9 mouse cellular contexts compared by ENCODE assay signal in the genomic region with DNA sequence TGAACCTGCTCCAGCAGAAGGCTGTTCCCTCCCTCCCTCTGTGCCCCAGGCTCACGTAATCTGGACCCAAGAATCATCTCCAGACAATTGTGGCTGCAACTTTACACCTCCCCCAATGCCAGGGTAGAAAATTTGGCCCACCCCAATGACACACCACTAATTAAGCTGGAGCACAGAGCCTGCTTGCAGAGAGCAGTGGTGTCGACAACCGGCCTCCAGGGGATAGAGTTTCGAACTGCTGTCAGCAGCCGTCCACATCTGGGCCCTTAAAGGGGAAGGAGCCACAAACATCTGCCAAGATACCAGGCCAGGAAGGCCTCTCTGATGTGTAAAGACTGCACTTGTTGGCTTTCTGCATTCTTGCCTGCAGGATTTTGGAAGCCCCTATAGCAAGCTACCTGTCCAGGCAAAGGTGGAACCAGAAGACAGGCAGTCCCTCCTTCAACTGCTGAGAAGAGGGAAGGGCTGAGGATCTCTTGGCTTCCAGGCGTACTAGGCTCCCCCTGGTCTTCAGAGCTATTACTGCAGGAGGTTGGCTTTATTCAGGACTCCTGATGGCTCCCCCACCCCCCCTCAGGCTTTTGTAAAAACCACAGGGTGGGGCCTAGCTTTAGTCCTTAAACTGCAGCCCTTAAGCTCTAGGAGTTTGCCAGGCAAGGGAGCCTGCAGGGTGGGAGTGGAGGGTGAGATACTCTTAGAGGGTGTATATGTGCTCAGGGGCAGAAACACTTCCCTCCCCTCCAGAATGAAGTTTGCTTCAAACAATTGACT.
DNase-seq lines count a peak whose midpoint lies in the region; ATAC-seq and TF ChIP-seq lines count a peak whose summit lies in the region.
"Had no signal": no experiment of that assay in that cellular context is flagged by ENCODE, and none has a peak within 500 bp of the region (broad histone marks: within the 10 kb centered on the region; RNA-seq: fewer than 3 reads in every experiment).

No protein-coding gene starts in this region.

- H3K4me2 ChIP-seq in forebrain, embryonic 14.5 days (ENCODE audit: low read length): no peak overlapping the region
- no peak overlapping the region for H3K4me2 ChIP-seq in forebrain, embryonic 11.5 days (ENCODE audit: low read depth, low read length, severe bottlenecking)
- H3K4me2 ChIP-seq in limb, embryonic 12.5 days: no peak overlapping the region
- H3K4me2 ChIP-seq: heart, embryonic 15.5 days had no signal

- DNase-seq in forebrain, embryonic 14.5 days (ENCODE audit: low spot score): peak; percentile 11
- no peak for DNase-seq in forebrain, embryonic 11.5 days (ENCODE audit: low spot score)
- DNase-seq in lung, postnatal 10 days: peak; percentile 27
- no peak for DNase-seq in lung, adult 2 months
- DNase-seq in yolk sac, embryonic 10.5 days (ENCODE audit: low spot score): no peak
- no peak for DNase-seq in left cerebral cortex, adult 2 months (ENCODE audit: extremely low spot score in 1 of 2, low spot score in 2 of 2)
- no peak for DNase-seq in adrenal gland, adult (ENCODE audit: inconsistent age in 2 of 2, low spot score in 1 of 2)

- no peaks in the 10 kb centered on the region for H3K27me3 ChIP-seq in forebrain, embryonic 14.5 days (replicated peaks; ENCODE audit: control insufficient read depth, insufficient read depth, low read length)
- H3K27me3 ChIP-seq in forebrain, embryonic 11.5 days (ENCODE audit: control insufficient read depth, insufficient read depth, low read length): no peaks in the 10 kb centered on the region
- H3K27me3 ChIP-seq in limb, embryonic 12.5 days: no peaks in the 10 kb centered on the region
- H3K27me3 ChIP-seq: heart, embryonic 15.5 days had no signal

- H3K9me3 ChIP-seq in forebrain, embryonic 14.5 days (replicated peaks; ENCODE audit: control insufficient read depth, low read length): no peaks in the 10 kb centered on the region
- no peaks in the 10 kb centered on the region for H3K9me3 ChIP-seq in forebrain, embryonic 11.5 days (ENCODE audit: control insufficient read depth, low read length)
- H3K9me3 ChIP-seq in limb, embryonic 12.5 days: no peaks in the 10 kb centered on the region
- H3K9me3 ChIP-seq: heart, embryonic 15.5 days had no signal

- no peak for TF ChIP-seq CTCF in lung, adult 2 months (IDR thresholded peaks at IDR 0.05; ENCODE audit: insufficient read depth, low read length)
- no peak for TF ChIP-seq CTCF in left cerebral cortex, adult 2 months (IDR thresholded peaks at IDR 0.05)

- H3K4me3 ChIP-seq in forebrain, embryonic 14.5 days (ENCODE audit: low read depth, low read length): no peak overlapping the region
- no peak overlapping the region for H3K4me3 ChIP-seq in forebrain, embryonic 11.5 days (ENCODE audit: low read depth, low read length)
- H3K4me3 ChIP-seq in lung, adult 2 months (replicated peaks; ENCODE audit: extremely low read depth, low read depth, low read length): no peak overlapping the region
- no peak overlapping the region for H3K4me3 ChIP-seq in limb, embryonic 12.5 days (replicated peaks)
- no peak overlapping the region for H3K4me3 ChIP-seq in left cerebral cortex, adult 2 months
- H3K4me3 ChIP-seq: heart, embryonic 15.5 days had no signal

- H3K36me3 ChIP-seq in forebrain, embryonic 14.5 days (ENCODE audit: control insufficient read depth, insufficient read depth, low read length): no peaks in the 10 kb centered on the region
- H3K36me3 ChIP-seq in forebrain, embryonic 11.5 days (ENCODE audit: control insufficient read depth, insufficient read depth, low read length): no peaks in the 10 kb centered on the region
- H3K36me3 ChIP-seq in limb, embryonic 12.5 days: no peaks in the 10 kb centered on the region
- H3K36me3 ChIP-seq: heart, embryonic 15.5 days had no signal

- no peak overlapping the region for H3K27ac ChIP-seq in forebrain, embryonic 14.5 days (ENCODE audit: low read depth, low read length)
- no peak overlapping the region for H3K27ac ChIP-seq in forebrain, embryonic 11.5 days (ENCODE audit: low read depth, low read length)
- peak overlapping the region; percentile 37; the same call in 1 of the 2 replicates for H3K27ac ChIP-seq in limb, embryonic 12.5 days
- no peak overlapping the region for H3K27ac ChIP-seq in left cerebral cortex, adult 2 months
- H3K27ac ChIP-seq: heart, embryonic 15.5 days had no signal

- 12% methylated on average over 6 of the region's 6 CpGs for WGBS in forebrain, embryonic 14.5 days
- WGBS in forebrain, embryonic 11.5 days: 7% methylated on average over 6 of the region's 6 CpGs
- 49% methylated on average over 6 of the region's 6 CpGs for WGBS in lung, adult 2 months
- WGBS in limb, embryonic 12.5 days: 11% methylated on average over 6 of the region's 6 CpGs

- H3K4me1 ChIP-seq in forebrain, embryonic 14.5 days (ENCODE audit: control insufficient read depth, insufficient read depth, low read length): no peaks in the 10 kb centered on the region
- peaks cover 9% of the 10 kb centered on the region for H3K4me1 ChIP-seq in forebrain, embryonic 11.5 days (replicated peaks; ENCODE audit: control insufficient read depth, insufficient read depth, low read length)
- no peaks in the 10 kb centered on the region for H3K4me1 ChIP-seq in lung, adult 2 months (ENCODE audit: control insufficient read depth, insufficient read depth, low read length)
- peaks cover 27% of the 10 kb centered on the region for H3K4me1 ChIP-seq in limb, embryonic 12.5 days (replicated peaks)
- H3K4me1 ChIP-seq: heart, embryonic 15.5 days had no signal

- intact Hi-C loops in left cerebral cortex, adult 2 months (cut with DNase I): no loop called here

- no peak for TF ChIP-seq POLR2A in lung, adult 2 months (IDR thresholded peaks at IDR 0.05; ENCODE audit: borderline replicate concordance, extremely low read depth, low read depth, low read length)

- peak; percentile 26; the same call in 1 of the 2 replicates for ATAC-seq in forebrain, embryonic 14.5 days
- ATAC-seq in forebrain, embryonic 11.5 days (replicated peaks; ENCODE audit: low FRiP score): no peak
- no peak for ATAC-seq in limb, embryonic 12.5 days (ENCODE audit: insufficient number of reproducible peaks, insufficient read depth, low FRiP score, low TSS enrichment, low read depth)

- no peak overlapping the region for H3K9ac ChIP-seq in forebrain, embryonic 14.5 days (ENCODE audit: low read length)
- no peak overlapping the region for H3K9ac ChIP-seq in forebrain, embryonic 11.5 days (ENCODE audit: low read length)
- H3K9ac ChIP-seq in limb, embryonic 12.5 days (replicated peaks): no peak overlapping the region; the same call in 1 of the 2 replicates
- H3K9ac ChIP-seq: heart, embryonic 15.5 days had no signal

Comparison
In these comparisons a context has a peak if more than half of its experiments do, and no peak if none do; other contexts are left out.
1. DNase-seq: peak in forebrain, embryonic 14.5 days (single experiment) and lung, postnatal 10 days (single experiment); none in forebrain, embryonic 11.5 days (single experiment), lung, adult 2 months (single experiment), yolk sac, embryonic 10.5 days (single experiment), left cerebral cortex, adult 2 months (0 of 2) and adrenal gland, adult (0 of 2).